Mouse (Mus musculus): ENCODE results near the gene Ftsj3. TPM values are rescaled to one million over a fixed set of nuclear protein-coding genes. Genes with fewer than 3 reads are reported as not detected.
"Not testable (repeated sequence)": the region's sequence is repeated elsewhere in the genome, so short reads cannot be mapped to it uniquely, and the experiment has no call there.

The Ftsj3 gene
- polyA plus RNA-seq, 1 experiment = 48.5 TPM

DNA sequence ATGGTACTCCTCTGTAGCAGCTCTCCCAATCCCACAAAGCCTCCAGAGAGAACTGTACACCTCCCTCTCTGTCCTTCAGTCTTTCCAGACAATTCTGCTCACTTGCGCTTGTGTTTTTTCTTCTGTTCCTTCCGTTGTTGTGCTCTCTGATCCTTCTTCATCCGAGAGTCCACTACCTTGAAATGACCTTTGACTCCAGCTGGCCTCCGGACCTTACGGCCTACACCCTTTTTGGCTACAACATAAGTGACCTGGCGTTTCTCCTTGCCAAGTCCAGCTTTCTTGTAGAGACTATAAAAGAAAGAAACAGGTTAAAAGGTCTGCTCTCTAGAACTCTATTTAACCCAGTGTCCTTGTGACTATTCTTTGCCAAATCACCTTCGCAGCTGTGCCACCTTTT is 6.6 kb downstream of the Ftsj3 start:
- Histone ChIP-seq H3K27ac (ENCODE audit: control insufficient read depth, insufficient read depth, low read depth, low read length, poor library complexity) (no peak overlapping the region), H3K4me1 (ENCODE audit: control insufficient read depth, insufficient read depth, low read length) (no peaks in the 10 kb centered on the region; the same call in 1 of the 2 replicates), H3K4me3 (replicated peaks; ENCODE audit: control insufficient read depth, low read depth, low read length) (no peak overlapping the region)
- WGBS = 88% methylated on average over 7 of the region's 7 CpGs
- TF ChIP-seq CTCF (IDR thresholded peaks at IDR 0.05; ENCODE audit: control insufficient read depth, insufficient read depth, low read length) = no peak
- TF ChIP-seq POLR2A (IDR thresholded peaks at IDR 0.05; ENCODE audit: borderline replicate concordance, control insufficient read depth, low read depth, low read length) = no peak

DNA sequence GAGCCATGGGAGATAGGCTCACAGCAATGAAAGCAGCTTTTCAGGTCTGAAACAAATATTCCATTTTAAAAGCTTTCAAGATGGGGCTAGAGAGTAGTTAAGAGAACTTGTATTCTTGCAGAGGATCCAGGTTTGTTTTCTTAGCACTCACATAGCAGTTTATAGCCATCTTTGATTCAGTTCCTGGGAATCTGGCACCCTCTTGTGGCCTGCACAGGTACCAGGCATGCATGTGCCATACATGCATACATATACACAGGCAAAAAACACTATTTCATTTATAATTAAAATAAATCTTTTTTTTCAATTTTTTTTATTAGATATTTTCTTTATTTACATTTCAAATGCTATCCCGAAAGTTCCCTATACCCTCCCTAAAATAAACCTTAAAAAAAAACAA is 9.0 kb downstream of the Ftsj3 start:
- WGBS = 90% methylated on average over 1 of the region's 1 CpGs
- peak; percentile 52 for TF ChIP-seq CTCF (IDR thresholded peaks at IDR 0.05; ENCODE audit: control insufficient read depth, insufficient read depth, low read length)
- TF ChIP-seq POLR2A (IDR thresholded peaks at IDR 0.05; ENCODE audit: borderline replicate concordance, control insufficient read depth, low read depth, low read length) = no peak
- no peaks in the 10 kb centered on the region for H3K4me1 ChIP-seq (ENCODE audit: control insufficient read depth, insufficient read depth, low read length)
- no peak overlapping the region for H3K27ac ChIP-seq (ENCODE audit: control insufficient read depth, insufficient read depth, low read depth, low read length, poor library complexity)
- no peak overlapping the region for H3K4me3 ChIP-seq (replicated peaks; ENCODE audit: control insufficient read depth, low read depth, low read length)

DNA sequence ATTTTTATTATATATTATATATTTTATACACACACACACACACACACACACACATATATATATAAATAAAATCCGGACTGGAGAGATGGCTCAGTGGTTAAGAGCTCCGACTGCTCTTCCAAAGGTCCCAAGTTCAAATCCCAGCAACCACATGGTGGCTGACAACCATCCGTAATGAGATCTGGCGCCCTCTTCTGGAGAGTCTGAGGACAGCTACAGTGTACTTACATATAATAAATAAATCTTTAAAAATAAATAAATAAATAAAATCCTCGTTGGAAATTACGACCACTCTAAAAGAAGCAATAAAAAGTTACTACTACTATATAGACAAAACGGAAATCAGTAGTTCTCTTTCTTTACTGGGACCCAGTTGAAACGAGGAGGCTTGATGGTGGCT is 21.9 kb downstream of the Ftsj3 start:
- not testable (repeated sequence) for H3K4me3 ChIP-seq (replicated peaks; ENCODE audit: control insufficient read depth, low read depth, low read length); H3K4me1 ChIP-seq (ENCODE audit: control insufficient read depth, insufficient read depth, low read length); H3K27ac ChIP-seq (ENCODE audit: control insufficient read depth, insufficient read depth, low read depth, low read length, poor library complexity)
- WGBS = 83% methylated on average over 8 of the region's 8 CpGs

DNA sequence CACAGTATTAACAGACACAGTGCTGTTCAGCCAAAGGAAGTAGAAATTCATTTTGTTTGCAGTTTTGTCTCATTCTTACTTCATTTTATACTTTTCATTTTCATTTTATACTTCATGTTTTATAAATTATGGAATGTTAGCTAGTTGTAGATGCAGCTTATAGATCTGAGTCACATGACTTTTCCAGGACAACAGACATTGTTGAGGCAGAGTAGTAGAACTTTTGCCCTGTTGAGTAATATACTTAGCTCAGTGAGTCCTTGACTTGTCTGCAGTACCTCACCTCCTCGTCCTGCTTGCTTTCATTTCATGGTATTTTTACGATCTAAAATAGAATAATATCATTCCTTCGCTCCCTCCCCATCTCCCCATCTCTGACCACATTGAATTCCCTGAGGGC is 35.3 kb downstream of the Ftsj3 start:
- no peak overlapping the region for H3K27ac ChIP-seq (ENCODE audit: control insufficient read depth, insufficient read depth, low read depth, low read length, poor library complexity)
- 73% methylated on average over 3 of the region's 3 CpGs for WGBS
- H3K4me1 ChIP-seq (ENCODE audit: control insufficient read depth, insufficient read depth, low read length) = no peaks in the 10 kb centered on the region
- H3K4me3 ChIP-seq (replicated peaks; ENCODE audit: control insufficient read depth, low read depth, low read length) = no peak overlapping the region
- TF ChIP-seq CTCF (IDR thresholded peaks at IDR 0.05; ENCODE audit: control insufficient read depth, insufficient read depth, low read length) = no peak
- TF ChIP-seq POLR2A (IDR thresholded peaks at IDR 0.05; ENCODE audit: borderline replicate concordance, control insufficient read depth, low read depth, low read length) = no peak

DNA sequence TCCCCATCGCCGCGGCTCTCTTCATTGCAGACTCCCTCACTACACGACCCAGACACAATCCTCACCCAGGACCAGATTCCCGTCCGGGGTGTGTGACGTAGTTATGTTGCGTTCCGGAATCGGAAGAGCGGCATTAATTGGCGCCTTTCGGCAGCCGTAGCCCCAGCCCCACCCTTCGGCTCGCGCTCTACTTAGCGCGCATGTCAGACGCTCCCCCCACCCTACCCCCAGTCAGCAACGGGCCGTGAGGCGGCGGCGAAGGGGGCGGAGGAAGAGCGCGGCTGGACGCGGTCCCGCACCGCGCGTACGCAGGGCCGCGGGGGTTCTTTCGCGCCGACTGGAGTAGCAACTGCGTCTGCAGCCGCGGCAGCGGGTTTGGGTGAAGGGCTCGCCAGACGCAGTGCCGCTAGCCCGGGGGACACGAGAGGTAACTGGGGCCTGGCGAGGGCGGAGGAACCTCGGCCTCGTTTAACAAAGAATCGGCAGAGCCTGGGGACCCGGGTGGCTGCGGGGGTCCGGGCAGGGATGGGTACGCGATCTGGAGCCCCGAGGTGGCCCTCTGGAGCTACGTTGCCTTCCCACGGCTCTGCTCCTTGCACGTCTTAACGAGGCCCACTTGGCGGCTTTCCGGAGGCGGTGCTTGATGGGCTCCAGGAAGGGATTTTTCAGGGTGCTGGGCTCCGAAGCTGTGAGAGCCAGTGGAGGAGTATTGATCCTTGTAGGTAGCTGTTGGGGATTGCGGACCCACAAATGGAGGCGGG is 39.0 kb downstream of the Ftsj3 start, which contains the start of gene Ddx42:
TSS of gene Ddx42 (plus strand) at position 197 of the 761 bp plus-strand sequence.
- TF ChIP-seq POLR2A (IDR thresholded peaks at IDR 0.05; ENCODE audit: borderline replicate concordance, control insufficient read depth, low read depth, low read length) (peak; percentile 75; the same call in 1 of the 2 replicates), CTCF (IDR thresholded peaks at IDR 0.05; ENCODE audit: control insufficient read depth, insufficient read depth, low read length) (no peak)
- H3K4me3 ChIP-seq (replicated peaks; ENCODE audit: control insufficient read depth, low read depth, low read length) = peak within 1 kb of the TSS; percentile 97
- H3K27ac ChIP-seq (ENCODE audit: control insufficient read depth, insufficient read depth, low read depth, low read length, poor library complexity) = peak within 1 kb of the TSS; percentile 92
- under 1% methylated on average over 70 of the region's 70 CpGs for WGBS
- H3K4me1 ChIP-seq (ENCODE audit: control insufficient read depth, insufficient read depth, low read length) = peaks cover 1% of the 10 kb centered on the region; the same call in 1 of the 2 replicates

DNA sequence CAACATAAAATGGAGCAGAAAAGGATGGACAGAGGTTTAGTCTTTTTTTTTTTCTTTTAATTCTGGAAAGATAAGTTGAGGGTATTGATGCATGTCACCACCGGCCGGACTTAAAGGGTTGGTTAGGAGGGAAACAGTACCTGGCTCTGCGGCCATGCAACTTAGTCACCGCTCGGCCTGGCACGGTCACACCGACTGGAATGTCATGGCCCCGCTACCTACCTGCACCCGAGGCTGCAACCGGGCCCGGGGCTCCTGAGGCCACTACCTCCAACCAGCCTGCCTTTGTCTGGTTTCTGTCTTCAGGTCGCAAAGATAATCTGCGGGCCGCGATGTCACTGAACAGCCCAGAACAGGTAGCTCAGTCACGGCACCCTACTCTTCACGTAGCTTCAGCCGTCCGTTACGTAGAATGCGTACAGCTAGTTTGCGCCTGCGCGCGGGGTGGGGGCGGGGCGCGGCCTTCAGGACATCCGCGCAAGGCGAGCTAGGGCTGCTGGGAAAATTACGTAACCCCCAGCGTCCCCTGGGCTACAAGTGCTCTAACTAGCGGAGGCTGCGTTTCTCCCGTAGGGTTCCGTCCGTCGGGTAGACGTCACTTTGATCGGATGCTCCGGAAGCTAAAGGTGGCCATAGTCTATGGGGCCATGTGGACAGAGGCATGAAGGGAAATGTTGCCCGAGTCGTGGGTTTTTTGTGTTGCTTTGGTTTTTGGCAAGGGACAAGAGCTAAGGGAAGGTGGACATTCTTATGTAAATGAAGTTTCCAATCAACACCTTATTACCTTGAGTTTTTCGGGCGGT is 39.8 kb downstream of the Ftsj3 start, which contains the start of gene Ccdc47:
TSS of gene Ccdc47 (minus strand) at position 418 of the 803 bp plus-strand sequence.
- under 1% methylated on average over 46 of the region's 46 CpGs for WGBS
- H3K4me3 ChIP-seq (replicated peaks; ENCODE audit: control insufficient read depth, low read depth, low read length) = peak within 1 kb of the TSS; percentile 97
- H3K27ac ChIP-seq (ENCODE audit: control insufficient read depth, insufficient read depth, low read depth, low read length, poor library complexity) = peak within 1 kb of the TSS; percentile 92
- TF ChIP-seq CTCF (IDR thresholded peaks at IDR 0.05; ENCODE audit: control insufficient read depth, insufficient read depth, low read length) (no peak; the same call in 1 of the 2 replicates), POLR2A (IDR thresholded peaks at IDR 0.05; ENCODE audit: borderline replicate concordance, control insufficient read depth, low read depth, low read length) (peak; percentile 55)
- H3K4me1 ChIP-seq (ENCODE audit: control insufficient read depth, insufficient read depth, low read length) = peaks cover 1% of the 10 kb centered on the region; the same call in 1 of the 2 replicates

DNA sequence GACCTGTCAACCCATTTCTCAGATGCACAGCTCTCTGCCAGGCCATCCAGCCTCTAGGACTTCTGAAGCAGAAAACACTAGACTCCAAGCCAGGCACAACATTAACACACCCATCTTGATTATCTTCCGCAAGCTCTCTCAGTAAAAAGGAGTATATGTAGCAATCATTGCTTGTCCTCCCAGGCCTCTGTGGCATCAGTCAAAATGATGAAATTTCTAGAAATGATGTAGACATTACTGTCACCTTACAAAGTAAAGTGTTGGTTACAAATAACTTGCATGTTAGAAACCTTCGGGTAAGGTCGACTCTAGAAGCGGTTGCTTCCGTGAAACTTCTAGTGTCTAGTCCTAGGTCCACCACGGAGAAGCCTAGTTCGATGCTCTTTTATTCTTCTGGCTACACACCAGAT is 40.4 kb downstream of the Ftsj3 start:
- peaks cover 1% of the 10 kb centered on the region; the same call in 1 of the 2 replicates for H3K4me1 ChIP-seq (ENCODE audit: control insufficient read depth, insufficient read depth, low read length)
- no peak for TF ChIP-seq POLR2A (IDR thresholded peaks at IDR 0.05; ENCODE audit: borderline replicate concordance, control insufficient read depth, low read depth, low read length)
- no peak for TF ChIP-seq CTCF (IDR thresholded peaks at IDR 0.05; ENCODE audit: control insufficient read depth, insufficient read depth, low read length)
- H3K27ac ChIP-seq (ENCODE audit: control insufficient read depth, insufficient read depth, low read depth, low read length, poor library complexity) = no peak overlapping the region
- 6% methylated on average over 7 of the region's 7 CpGs for WGBS
- peak overlapping the region; percentile 97 for H3K4me3 ChIP-seq (replicated peaks; ENCODE audit: control insufficient read depth, low read depth, low read length)

DNA sequence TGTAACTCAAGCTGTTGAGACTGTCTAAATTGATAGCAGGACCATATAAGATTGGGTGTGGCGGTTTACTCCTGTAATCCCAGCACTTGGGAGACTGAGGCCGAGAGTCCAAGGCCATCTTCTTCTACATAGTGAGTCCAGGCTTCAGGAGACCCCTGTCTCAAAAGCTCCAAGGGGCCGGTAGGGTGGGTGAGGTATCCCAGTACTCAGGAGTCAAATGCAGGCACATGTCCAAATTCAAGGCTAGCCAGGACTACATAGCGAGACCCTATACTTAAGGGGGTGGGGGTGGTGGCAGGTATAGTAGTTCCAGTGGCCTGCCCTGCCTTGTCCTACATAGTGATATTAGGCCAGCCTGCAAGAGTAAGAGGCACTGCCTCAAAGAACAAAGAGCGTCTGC is 41.0 kb downstream of the Ftsj3 start:
- Histone ChIP-seq H3K4me3 (replicated peaks; ENCODE audit: control insufficient read depth, low read depth, low read length) (no peak overlapping the region), H3K27ac (ENCODE audit: control insufficient read depth, insufficient read depth, low read depth, low read length, poor library complexity) (no peak overlapping the region), H3K4me1 (ENCODE audit: control insufficient read depth, insufficient read depth, low read length) (peaks cover 1% of the 10 kb centered on the region; the same call in 1 of the 2 replicates)
- no peak for TF ChIP-seq POLR2A (IDR thresholded peaks at IDR 0.05; ENCODE audit: borderline replicate concordance, control insufficient read depth, low read depth, low read length)
- 80% methylated on average over 5 of the region's 5 CpGs for WGBS
